Mouse (Mus musculus) hindbrain, embryonic 11.5 days (tissue): ENCODE results near the gene Sft2d1. TPM values are rescaled to one million over a fixed set of nuclear protein-coding genes. Genes with fewer than 3 reads are reported as not detected.

Experiments used
- ATAC-seq: fragments of 200-750 bp; cut with Nextera tagmentation; 2 replicates; pipeline ENCODE4 v1.8.0; 2017; ENCODE audit warnings: mild to moderate bottlenecking, moderate TSS enrichment, moderate library complexity; ENCODE audit not compliant: low FRiP score
- DNase-seq: peaks from one replicate; pipeline ENCODE4 v3.0.0-alpha.2; 2015; ENCODE audit warnings: low spot score
- H3K27ac ChIP-seq: fragments of 300-500 bp; sonication (generic); 2 replicates; pipeline ENCODE4 v1.5.1; 2014; ENCODE audit warnings: mild to moderate bottlenecking, low read depth, low read length
- H3K27me3 ChIP-seq: fragments of 300-500 bp; sonication (generic); 2 replicates; pipeline ENCODE4 v1.6.1; 2014; ENCODE audit warnings: mild to moderate bottlenecking, low read length, moderate library complexity, mixed read lengths; ENCODE audit not compliant: control insufficient read depth, insufficient read depth
- H3K36me3 ChIP-seq: fragments of 300-500 bp; sonication (generic); 2 replicates; pipeline ENCODE4 v1.6.1; 2014; ENCODE audit warnings: mild to moderate bottlenecking, low read length, moderate library complexity, mixed read lengths; ENCODE audit not compliant: control insufficient read depth, insufficient read depth
- H3K4me1 ChIP-seq: fragments of 300-500 bp; sonication (generic); replicated peaks from 2 replicates; pipeline ENCODE4 v1.6.1; 2014; ENCODE audit warnings: low read length, mixed read lengths; ENCODE audit not compliant: control insufficient read depth, insufficient read depth
- H3K4me2 ChIP-seq: fragments of 300-500 bp; sonication (generic); replicated peaks from 2 replicates; pipeline ENCODE4 v1.6.1; 2014; ENCODE audit warnings: mild to moderate bottlenecking, low read depth, low read length
- H3K4me3 ChIP-seq: fragments of 300-500 bp; sonication (generic); 2 replicates; pipeline ENCODE4 v1.5.1; 2014; ENCODE audit warnings: low read depth, low read length
- H3K9ac ChIP-seq: fragments of 300-500 bp; sonication (generic); 2 replicates; pipeline ENCODE4 v1.6.1; 2014; ENCODE audit warnings: low read depth, low read length
- H3K9me3 ChIP-seq: fragments of 300-500 bp; sonication (generic); 2 replicates; pipeline ENCODE4 v1.6.1; 2016; ENCODE audit warnings: low read length; ENCODE audit not compliant: control insufficient read depth
- WGBS: fragments of 180-500 bp; shearing (Covaris S2); extraction: QIAGEN DNeasy Blood & Tissue Kit; methylation state at CpG from one replicate; pipeline ENCODE4 v1.1.7; 2014; 5-methylcytosine and 5-hydroxymethylcytosine counted together
- polyA plus RNA-seq: library from polyadenylated mRNA; unstranded; fragments of >200 nt; fragmentation: Nextera tagmentation; extraction: Ambion mirVana; gene quantifications from 2 replicates; pipeline ENCODE4 v1.2.1, GENCODE M21; 2014

Sft2d1 gene
- polyA plus RNA-seq, 1 experiment from 2014 or later = 79.6 TPM

DNA sequence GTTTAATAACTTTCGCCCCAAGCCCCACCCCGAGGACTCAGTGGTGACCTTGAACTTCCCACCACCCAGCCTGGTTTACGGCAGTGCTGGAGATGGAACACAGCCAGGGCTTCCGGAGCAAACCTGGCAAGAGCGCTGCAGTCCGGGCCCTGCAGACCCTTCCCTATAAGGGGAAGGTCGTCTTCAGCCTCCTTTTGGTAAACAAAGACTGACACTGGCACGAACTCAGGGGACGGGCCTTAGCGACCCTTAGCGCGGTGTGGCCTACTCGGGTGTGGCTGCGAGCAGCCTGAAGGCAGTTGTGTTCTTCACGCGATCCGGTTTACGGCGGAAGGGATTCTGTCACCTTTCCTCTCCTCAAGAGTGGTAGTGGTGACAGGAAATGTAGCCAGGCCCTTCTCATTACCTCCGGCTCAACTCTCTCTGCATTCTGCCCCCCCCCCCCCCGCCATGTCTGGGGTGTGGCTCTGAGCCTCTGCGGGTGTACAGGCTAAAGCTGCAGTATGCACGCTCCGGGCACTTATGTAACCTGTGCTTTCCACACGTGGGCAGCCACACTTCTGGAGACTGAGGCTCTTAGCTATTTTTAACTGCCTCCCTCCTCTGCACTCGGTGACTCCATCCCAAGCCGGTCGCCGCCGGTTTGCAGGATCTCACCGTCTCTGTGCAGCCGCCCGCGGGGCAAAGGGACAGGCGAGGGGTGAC, 27.9 kb upstream of the Sft2d1 start, which contains the start of gene Mpc1:
TSS of gene Mpc1 (plus strand) at position 84 of the 705 bp plus-strand sequence.
- H3K27me3 ChIP-seq = no peaks in the 10 kb centered on the region
- H3K9me3 ChIP-seq = no peaks in the 10 kb centered on the region
- WGBS = 2% methylated on average over 34 of the region's 35 CpGs
- H3K27ac ChIP-seq = peak within 1 kb of the TSS; percentile 70
- DNase-seq = no peak
- peak; percentile 74 for ATAC-seq
- peak within 1 kb of the TSS; percentile 81 for H3K4me3 ChIP-seq
- no peaks in the 10 kb centered on the region for H3K4me1 ChIP-seq
- H3K9ac ChIP-seq = peak within 1 kb of the TSS; percentile 80
- H3K4me2 ChIP-seq = peak within 1 kb of the TSS; percentile 69
- H3K36me3 ChIP-seq = no peaks in the 10 kb centered on the region

DNA sequence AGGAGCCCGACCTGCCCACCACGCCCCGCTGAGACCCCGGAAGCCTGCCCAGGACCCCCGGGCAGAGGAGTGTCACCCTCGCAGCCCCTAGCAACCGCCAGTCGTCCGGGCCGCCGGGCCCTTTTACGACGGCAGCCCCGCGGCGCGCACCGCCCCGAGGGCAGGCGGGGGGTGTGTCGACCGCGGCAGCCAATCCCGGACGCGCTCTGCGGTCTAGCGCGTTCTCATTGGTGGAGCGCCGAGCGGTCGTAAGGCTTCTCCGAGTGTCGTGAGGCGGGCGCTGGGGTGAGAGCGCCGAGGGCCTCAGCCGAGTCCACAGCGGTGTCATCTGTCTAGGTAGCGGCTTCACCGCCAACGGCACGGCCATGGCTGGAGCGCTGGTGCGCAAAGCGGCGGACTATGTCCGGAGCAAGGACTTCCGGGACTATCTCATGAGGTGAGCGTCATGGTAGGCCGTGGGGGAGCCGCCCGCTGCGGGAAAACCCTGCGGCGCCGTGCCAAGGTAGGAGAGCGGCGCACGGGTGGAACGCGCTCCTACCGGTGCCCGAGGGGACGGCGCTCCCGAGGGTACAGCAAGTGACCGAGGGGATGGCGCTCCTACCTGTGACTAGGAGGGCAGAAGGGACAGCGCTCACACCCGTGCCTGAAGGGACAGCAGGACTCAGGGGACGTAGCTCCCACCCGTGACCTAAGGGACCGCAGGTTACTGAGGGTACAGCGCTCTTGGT, 27.2 kb upstream of the Sft2d1 start:
- peak overlapping the region; percentile 69 for H3K4me2 ChIP-seq
- H3K27ac ChIP-seq = peak overlapping the region; percentile 70
- H3K36me3 ChIP-seq = no peaks in the 10 kb centered on the region
- ATAC-seq (peak; percentile 98), DNase-seq (peak; percentile 94)
- H3K4me3 ChIP-seq = peak overlapping the region; percentile 81
- no peaks in the 10 kb centered on the region for H3K27me3 ChIP-seq
- WGBS = under 1% methylated on average over 76 of the region's 77 CpGs
- H3K4me1 ChIP-seq = no peaks in the 10 kb centered on the region
- H3K9ac ChIP-seq = peak overlapping the region; percentile 80
- H3K9me3 ChIP-seq = no peaks in the 10 kb centered on the region

DNA sequence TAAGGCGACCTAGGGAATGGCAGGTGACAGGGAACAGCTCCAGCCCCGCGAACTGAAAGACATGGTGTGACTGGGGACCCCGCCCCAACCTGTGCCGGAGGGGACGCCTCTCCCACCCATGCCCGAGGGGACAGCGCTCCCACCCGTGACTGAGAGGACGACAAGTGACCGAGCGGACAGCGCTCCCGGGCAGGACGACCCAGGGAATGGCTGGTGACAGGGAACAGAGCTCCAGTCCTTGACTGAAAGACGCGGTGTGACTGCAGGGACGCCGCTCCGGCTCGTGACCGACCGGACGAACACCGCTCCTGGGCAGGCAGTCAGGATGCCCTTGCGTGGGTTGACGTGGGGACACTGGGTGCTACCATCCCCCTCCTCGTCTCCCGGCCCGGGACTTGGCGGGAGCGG, 26.6 kb upstream of the Sft2d1 start:
- WGBS = under 1% methylated on average over 31 of the region's 32 CpGs
- Histone ChIP-seq H3K9ac (peak overlapping the region; percentile 80), H3K4me1 (no peaks in the 10 kb centered on the region), H3K4me3 (peak overlapping the region; percentile 81), H3K36me3 (no peaks in the 10 kb centered on the region), H3K4me2 (peak overlapping the region; percentile 69), H3K9me3 (no peaks in the 10 kb centered on the region), H3K27me3 (no peaks in the 10 kb centered on the region), H3K27ac (no peak overlapping the region)
- no peak for DNase-seq
- ATAC-seq = no peak

DNA sequence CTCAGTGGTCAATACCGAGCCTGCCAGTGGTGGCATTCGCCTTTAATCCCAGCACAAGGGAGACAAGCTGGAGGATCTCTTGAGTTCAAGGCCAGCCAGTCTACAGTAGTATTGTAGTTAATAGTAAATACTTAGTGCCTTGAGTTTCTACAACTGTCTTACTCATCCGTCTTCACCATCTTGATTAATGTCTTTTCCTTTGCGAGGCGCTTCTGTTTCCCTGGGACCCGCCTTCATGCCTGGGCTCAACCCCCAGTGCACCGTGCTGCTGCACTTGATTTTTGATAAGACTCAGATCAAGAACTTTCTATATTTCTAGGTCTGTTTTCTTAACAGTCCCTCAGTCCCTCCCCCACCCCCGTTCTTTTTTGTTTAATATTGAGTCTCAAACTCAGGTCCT, 25.8 kb upstream of the Sft2d1 start:
- Histone ChIP-seq H3K27me3 (no peaks in the 10 kb centered on the region), H3K4me3 (no peak overlapping the region), H3K4me2 (no peak overlapping the region), H3K27ac (no peak overlapping the region), H3K4me1 (no peaks in the 10 kb centered on the region), H3K36me3 (no peaks in the 10 kb centered on the region), H3K9me3 (no peaks in the 10 kb centered on the region), H3K9ac (no peak overlapping the region)
- WGBS = 39% methylated on average over 8 of the region's 8 CpGs
- ATAC-seq = no peak
- DNase-seq = no peak

DNA sequence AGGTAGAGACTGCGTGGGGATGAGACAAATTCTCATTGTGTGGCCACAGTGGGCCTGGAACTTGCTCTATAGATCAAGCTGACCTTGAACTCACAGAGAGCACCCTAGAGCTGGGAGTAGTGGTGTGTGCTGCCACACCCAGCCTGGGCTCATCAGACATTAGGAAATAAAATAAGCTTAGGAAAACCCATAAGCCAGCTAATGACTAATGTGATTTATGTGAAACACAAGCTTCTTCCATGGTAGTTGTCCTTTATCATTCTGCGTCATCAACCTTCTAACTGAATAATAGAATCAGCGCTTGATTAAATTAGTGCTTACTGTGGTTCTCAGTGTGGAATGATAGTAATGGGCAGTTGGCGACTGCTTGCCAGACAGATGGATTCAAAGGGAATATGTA, 23.9 kb upstream of the Sft2d1 start:
- Histone ChIP-seq H3K36me3 (no peaks in the 10 kb centered on the region), H3K9ac (no peak overlapping the region), H3K4me2 (no peak overlapping the region), H3K27me3 (no peaks in the 10 kb centered on the region), H3K4me3 (no peak overlapping the region), H3K27ac (no peak overlapping the region), H3K4me1 (no peaks in the 10 kb centered on the region), H3K9me3 (no peaks in the 10 kb centered on the region)
- DNase-seq (no peak), ATAC-seq (no peak)
- 80% methylated on average over 4 of the region's 4 CpGs for WGBS

DNA sequence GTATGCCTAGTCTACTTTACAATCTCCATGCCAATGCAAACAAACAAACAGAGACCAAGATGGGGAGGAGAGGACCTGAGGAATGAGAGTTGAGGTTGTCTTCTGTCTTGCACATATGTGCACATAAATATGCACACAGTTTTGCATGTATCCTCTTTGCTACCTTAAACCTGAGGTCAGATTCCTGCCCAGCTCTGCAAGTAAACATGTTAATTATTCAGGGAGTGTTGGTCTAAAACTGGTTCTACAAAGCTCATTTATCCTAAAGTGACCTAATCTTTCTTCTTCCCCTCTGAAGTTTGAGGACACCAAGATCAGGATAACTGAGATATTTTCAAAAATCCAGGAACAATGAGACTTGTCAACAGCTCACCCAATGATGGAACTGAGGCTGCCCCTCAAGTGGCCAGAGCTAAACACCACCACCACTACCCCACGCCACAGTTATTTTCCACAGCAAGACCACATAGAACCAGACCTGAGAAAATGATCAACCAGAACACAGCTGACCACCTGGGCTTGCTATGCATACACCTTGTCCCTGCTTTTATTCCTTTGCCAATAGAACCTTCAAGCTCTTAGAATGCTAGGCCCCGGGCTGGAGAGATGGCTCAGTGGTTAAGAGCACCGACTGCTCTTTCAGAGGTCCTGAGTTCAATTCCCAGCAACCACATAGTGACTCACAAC, 20.8 kb upstream of the Sft2d1 start:
- no peaks in the 10 kb centered on the region for H3K4me1 ChIP-seq
- H3K27me3 ChIP-seq = no peaks in the 10 kb centered on the region
- H3K9ac ChIP-seq = no peak overlapping the region
- H3K27ac ChIP-seq = no peak overlapping the region
- WGBS = 90% methylated on average over 3 of the region's 3 CpGs
- H3K36me3 ChIP-seq = no peaks in the 10 kb centered on the region
- ATAC-seq (no peak), DNase-seq (no peak)
- H3K4me3 ChIP-seq = no peak overlapping the region
- H3K9me3 ChIP-seq = no peaks in the 10 kb centered on the region
- H3K4me2 ChIP-seq = no peak overlapping the region

DNA sequence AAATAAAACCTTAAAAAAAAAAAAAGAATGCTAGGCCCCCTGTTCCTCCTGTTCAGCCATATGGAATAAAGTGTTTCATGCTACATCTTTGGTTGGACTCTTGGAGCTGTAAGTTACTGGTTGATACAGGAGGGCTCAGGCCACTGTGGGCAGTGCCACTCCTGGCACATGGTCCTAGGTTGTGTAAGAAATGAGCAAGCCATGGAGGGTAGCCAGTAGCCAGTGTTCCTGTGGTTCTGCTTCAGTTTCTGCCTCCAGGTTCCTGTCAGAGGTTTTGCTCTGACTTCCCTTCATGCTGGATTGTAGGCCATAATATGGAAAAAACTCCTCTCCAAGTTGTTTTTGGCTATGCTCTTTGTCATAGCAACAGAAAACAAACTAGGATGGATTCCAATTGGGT, 20.2 kb upstream of the Sft2d1 start:
- H3K9me3 ChIP-seq = no peaks in the 10 kb centered on the region
- ATAC-seq (no peak), DNase-seq (no peak)
- no peak overlapping the region for H3K4me2 ChIP-seq
- H3K27ac ChIP-seq = no peak overlapping the region
- H3K4me1 ChIP-seq = no peaks in the 10 kb centered on the region
- no peaks in the 10 kb centered on the region for H3K27me3 ChIP-seq
- no peak overlapping the region for H3K4me3 ChIP-seq
- no peaks in the 10 kb centered on the region for H3K36me3 ChIP-seq
- no peak overlapping the region for H3K9ac ChIP-seq

DNA sequence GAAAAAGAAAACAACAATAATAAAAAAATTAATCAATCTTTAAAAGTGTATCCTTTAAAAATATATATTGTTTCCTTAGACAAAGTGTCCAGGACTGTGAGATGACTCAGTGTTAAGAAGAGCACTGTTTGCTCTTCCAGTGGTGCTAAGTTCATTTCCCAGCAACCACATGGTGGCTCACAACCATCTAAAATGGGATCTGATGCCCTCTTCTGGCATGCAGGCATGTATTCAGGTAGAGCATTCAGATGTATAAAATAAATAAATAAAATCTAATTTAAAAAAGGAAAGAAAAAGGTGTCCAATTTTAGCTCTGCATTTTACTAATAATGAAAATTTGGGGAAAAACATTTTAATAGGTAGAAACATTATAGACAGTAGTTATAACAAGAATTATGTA, 15.1 kb upstream of the Sft2d1 start:
- Histone ChIP-seq H3K9ac (no peak overlapping the region), H3K4me1 (no peaks in the 10 kb centered on the region), H3K27ac (no peak overlapping the region), H3K27me3 (no peaks in the 10 kb centered on the region), H3K36me3 (no peaks in the 10 kb centered on the region), H3K4me2 (no peak overlapping the region), H3K9me3 (no peaks in the 10 kb centered on the region), H3K4me3 (no peak overlapping the region)
- DNase-seq = no peak
- no peak for ATAC-seq
